Mouse (Mus musculus) embryonic stem cell, embryonic (primary cell): ENCODE results near the gene Atg4c.

Experiments used
- CTCF ChIA-PET, 4 experiments: fragments of 300-600 bp in 2 of 4; fragments of 350-600 bp in 2 of 4; sonication (Branson Sonifier 250); formaldehyde crosslinking; loops; one replicate each; lab custom pipeline; 2022; ENCODE audit warnings: inconsistent platforms in 2 of 4; lab: Charles Lee
- POLR2A ChIA-PET, 4 experiments: fragments of 300-600 bp in 2 of 4; fragments of 350-600 bp in 2 of 4; sonication (Branson Sonifier 250); formaldehyde crosslinking; loops; one replicate each; lab custom pipeline; 2022; ENCODE audit warnings: antibody characterized with exemption in 4 of 4, inconsistent platforms in 1 of 4; lab: Charles Lee

Atg4c gene

DNA sequence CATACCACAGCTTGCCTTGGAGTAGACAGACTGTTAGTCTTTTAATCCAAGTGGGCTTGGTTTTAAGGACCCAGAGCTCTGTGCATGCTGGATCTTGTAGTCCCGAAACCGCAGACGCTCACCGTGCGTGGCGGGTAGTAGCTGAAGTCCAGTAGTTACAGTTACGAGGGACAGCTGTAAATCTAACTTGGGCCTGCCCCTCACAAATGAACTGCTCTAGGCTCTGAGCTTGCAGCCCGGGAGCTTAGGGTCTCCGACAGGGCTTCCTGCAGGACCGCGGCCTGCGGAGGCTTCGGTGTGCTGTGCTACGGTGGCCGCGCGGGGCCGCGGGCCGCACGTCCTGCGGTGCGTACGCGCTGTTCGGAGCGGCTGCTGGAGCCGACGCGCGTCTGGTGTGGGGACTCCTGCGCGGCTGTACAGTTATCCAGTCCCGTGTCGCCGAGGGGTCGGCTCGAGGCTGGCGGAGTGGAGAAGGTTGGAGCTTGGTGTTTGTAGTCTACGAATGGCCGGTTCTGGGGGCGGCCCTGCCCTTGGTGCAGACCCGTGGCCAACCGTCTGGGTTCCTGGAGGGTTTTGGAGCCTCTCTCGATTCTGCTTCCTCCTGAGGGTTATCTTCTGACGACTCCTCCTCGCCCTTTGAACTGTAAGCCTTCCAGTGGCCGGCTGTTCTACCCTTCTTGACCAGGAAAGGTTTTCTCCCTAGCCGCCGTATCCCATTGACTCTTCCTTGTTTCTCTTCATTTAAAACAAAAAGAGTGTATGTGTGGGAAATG is at the start of gene Atg4c:
Gene Atg4c (plus strand): TSS at position 125 of the 773 bp plus-strand sequence.
- POLR2A ChIA-PET, result interaction anchor here (0.6 to 2.5 kb wide), 13 partner anchors 11 to 466 kb away, joined by 3 to 10 read pairs (median 4); partner anchors contain the start of gene Usp1 (in 1 of the 4)
- CTCF ChIA-PET, result interaction anchor here in 1 of 4 experiments (0.7 kb wide), 1 partner anchor 11 kb away, joined by 3 read pairs; no protein-coding TSS in a partner anchor

DNA sequence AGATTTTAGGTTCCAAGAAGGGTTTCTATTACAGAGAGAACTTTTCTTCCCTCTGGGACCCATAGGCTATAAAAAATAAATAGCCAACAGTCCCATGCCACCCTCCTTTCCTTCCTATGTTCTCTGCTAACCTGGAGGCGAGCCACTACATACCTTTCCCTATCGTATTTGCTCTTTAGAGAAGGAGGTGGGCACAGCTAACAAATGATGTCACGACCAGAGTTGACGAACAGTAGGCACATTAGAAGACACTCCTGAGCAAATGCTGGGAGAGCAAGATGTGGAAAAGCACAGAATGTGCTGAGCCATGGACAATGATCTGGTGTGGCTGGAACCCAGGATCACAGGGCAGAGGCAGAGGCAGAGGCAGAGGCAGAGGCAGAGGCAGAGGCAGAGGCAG is 42.3 kb upstream of the Atg4c start:
- ChIA-PET POLR2A (interaction anchor here in 1 of 4 experiments (1.1 to 1.2 kb wide), 2 partner anchors 11 to 18 kb away, joined by 3 to 4 read pairs; no protein-coding TSS in a partner anchor), CTCF (no interaction called here)

DNA sequence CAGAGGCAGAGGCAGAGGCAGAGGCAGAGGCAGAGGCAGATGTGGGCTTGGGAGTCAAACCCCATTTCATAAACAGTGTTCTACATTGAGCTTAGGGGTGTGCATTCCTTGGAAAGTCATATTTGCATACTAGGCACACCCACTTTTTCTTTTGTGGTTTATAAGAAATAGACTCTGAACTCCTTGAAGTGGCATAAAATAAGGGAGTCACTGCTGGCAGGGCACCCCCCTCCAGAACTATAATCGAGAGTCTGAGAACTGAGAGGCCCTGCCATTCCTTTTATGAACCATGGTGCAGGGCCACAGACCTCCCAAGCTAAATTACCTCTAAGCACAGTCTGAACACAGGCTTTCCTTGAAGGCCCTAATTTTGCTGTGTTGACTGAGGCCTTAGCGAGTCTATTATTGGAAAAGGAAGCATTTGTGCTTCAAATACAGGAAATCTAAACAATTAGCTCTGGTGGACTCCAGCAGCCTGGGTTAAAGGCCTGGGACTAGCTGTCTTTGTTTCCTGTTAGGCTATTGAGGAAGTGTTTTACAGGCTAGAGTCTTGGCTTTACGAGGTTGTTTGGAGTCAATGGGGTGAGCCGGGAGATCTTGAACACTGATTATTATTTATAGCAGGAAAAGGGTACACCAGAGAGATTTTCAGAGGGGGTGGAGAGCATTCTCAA is 41.7 kb upstream of the Atg4c start:
- CTCF ChIA-PET, result no interaction called here

DNA sequence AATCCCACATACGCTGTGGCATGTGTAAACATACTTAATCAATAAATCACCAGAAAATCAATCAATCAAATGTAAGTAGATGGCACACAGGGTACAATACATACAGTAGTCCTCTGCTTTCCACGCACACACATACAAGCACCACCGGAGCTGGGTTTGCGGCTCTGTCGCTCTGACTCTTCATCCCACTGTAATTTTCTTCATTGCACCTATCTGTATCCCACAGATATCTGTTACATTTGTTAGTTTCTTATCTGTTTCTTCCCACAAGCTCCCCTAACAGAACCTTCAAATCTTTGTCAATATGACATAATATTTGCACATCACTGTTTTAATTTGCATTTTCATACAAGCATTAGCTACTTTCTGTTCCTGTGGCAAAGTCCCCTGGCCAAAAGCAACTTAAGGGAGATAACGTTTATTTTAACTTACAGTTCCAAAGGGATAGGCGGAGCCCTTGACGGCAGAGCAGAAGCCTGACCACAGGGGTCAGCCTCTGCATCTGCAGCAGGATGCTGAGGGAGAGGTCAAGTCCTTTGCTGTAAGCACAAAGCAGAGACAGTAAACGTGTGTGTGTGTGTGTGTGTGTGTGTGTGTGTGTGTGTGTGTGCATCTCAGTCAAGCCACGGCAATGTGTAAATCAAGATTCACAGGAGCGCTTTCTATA is 37.0 kb upstream of the Atg4c start:
- ChIA-PET POLR2A (interaction anchor here in 2 of 4 experiments (0.6 to 1.2 kb wide), 2 partner anchors 19 to 234 kb away, joined by 3 read pairs; no protein-coding TSS in a partner anchor), CTCF (interaction anchor here in 1 of 4 experiments (0.5 kb wide), 1 partner anchor 189 kb away, joined by 5 read pairs; no protein-coding TSS in a partner anchor)

More for the DNA sequence above, 41.7 kb upstream of the Atg4c start:
- POLR2A ChIA-PET, result interaction anchor here in 1 of 4 experiments (1.1 to 1.2 kb wide), 2 partner anchors 10 to 18 kb away, joined by 3 to 4 read pairs; no protein-coding TSS in a partner anchor

DNA sequence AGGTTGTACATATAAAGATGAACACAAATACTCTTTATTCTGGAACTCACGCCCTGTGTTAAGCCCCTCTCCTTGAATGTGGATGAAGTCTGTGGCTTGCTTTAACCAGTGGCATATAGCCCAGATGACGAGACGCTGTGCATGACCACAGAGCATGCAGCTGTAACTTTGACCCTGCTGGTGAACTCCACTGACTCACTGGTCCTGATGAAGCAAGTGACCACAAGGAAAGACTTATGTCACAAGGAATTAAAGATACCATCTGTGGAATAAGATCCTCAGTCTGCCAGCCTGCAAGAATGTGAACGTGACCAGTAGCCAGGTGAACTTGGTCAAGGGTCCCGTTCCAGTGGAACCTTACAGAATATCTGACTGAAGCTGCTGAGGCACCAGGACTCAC is 35.2 kb upstream of the Atg4c start:
- CTCF ChIA-PET, result no interaction called here
- POLR2A ChIA-PET, result interaction anchor here in 1 of 4 experiments (1.3 kb wide), 1 partner anchor 10 kb away, joined by 3 read pairs; no protein-coding TSS in a partner anchor

DNA sequence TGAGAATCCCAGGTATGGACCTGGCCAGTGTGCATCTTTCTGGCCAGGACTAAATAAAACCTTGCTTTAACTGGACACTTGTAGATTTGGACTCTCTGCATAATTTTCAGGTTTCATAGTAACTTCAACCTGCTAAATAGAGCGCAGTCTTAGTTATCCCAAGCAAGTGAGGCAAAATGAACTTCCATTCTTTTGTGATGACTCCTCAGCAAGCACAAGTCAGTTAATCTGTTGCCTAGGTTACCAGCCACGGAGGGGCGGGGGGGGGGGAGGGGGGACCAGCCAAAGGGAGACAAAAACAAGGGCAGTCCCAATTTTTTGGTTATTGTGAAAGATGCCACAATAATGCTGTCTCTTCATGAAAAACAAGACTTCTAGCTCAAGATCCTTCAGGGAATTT is 33.3 kb upstream of the Atg4c start:
- POLR2A ChIA-PET, result no interaction called here
- CTCF ChIA-PET, result no interaction called here

DNA sequence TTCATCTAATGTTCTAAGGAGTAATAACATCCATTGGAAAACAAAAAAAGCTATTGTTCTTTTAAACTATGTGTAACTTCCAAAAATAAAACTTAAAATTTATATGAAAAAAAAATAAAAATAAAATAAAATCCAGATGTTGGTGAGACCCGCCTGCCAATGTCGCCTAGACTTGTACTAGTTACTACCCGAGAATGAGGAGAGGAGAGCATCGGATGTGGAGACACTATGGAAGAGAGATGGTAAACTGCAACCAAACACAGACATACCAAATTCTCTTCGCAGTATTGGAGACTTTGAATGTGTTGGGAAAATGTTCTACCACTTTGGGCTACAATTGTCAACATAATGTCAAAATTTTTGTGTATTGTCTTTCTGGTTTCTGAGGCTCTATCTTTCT is 32.8 kb upstream of the Atg4c start:
- CTCF ChIA-PET, result no interaction called here
- POLR2A ChIA-PET, result interaction anchor here in 2 of 4 experiments (0.8 to 1.6 kb wide), 5 partner anchors 11 to 238 kb away, joined by 3 to 7 read pairs (median 5); partner anchors contain the start of gene Atg4c (in 1 of the 2)

DNA sequence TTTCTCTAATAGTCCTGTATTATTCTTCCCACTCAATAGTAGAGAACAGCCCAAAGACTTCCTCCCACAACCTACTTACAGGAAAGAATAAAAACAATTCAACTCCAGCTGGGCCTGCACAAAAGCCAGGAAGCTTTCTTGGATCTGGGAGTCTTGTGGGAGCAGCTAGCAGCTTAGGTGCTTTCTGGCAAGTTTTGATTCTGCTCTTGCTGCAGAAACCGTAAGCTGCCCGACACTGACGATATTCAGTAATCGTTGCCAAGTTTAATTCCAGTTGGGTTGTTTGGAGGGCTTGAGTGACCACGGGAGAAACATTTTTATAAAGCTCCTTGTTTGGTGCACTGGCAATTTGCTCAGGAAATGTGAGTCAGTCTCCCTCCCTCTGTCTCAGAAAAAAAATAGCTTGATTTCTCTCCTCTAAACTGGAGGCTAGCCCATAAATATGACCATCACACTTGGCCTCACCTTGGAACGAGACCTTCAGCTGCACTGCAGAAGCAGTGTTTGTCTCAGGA is 32.2 kb upstream of the Atg4c start:
- CTCF ChIA-PET, result interaction anchor here in 2 of 4 experiments (0.6 to 1.1 kb wide), 3 partner anchors 11 to 223 kb away, joined by 3 to 4 read pairs (median 4); no protein-coding TSS in a partner anchor
- POLR2A ChIA-PET, result interaction anchor here in 2 of 4 experiments (0.8 to 1.6 kb wide), 9 partner anchors 10 to 614 kb away, joined by 3 to 7 read pairs (median 5); partner anchors contain the start of gene Atg4c (in 1 of the 2)

DNA sequence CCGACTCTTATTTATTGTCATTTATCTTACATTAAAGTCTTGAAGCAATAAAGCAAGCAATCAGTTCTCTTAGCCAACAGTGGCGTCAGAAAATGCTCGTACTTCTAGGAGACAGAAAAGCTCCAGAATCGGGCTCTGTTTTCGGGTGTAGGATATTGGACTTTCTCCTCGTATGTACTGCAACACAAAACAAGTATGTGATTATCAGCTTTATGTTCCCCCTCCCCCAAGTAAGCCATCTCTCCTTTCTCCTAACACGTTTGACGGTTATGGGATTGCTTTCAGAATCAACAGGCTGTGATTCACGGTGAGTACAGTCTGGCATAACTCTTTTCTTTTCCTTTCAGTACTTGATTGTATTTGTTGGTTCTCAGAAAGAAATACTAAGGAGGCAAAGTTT is 30.7 kb upstream of the Atg4c start:
- ChIA-PET POLR2A (no interaction called here), CTCF (no interaction called here)

DNA sequence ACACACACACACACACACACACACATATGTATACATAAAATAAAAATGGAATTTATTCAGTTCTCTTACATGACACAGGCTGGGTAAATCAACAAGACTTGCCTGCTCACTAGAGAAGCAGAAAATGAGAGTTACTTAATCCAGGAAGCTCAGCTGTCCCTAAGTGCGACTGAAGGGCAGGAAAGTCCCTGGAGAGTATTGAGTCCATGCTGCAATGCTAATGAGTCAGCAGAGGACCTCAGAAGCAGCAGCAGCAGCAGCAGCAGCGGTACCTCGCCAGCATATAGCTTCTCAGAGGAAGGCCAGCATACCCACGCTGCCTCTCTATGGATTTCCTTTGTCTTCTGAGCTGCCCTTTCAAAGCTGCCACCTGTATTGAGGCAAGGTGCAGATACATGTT is 30.2 kb upstream of the Atg4c start:
- POLR2A ChIA-PET, result no interaction called here
- CTCF ChIA-PET, result interaction anchor here in 2 of 4 experiments (0.5 kb wide), 2 partner anchors 437 to 440 kb away, joined by 4 to 12 read pairs; partner anchors contain the start of gene L1td1 (in 1 of the 2)

DNA sequence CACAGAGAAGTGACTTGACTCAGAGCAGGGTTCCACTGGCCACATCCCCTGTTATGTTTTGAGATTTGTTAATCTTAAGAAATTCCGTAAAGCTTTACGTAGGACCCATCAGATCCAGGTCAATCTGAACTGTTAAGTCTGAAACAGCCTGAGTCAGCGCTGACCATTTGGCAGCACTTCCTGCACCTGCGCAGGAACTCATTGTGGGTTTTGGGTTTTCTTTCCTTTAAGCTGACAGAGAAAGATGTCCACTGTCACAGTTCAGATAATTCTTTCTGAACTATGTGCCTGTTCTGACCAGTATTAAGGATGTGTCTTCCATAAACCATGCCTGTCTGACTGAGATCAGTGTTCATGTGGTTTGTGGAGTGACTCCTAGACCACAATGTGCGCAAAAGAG is 24.9 kb upstream of the Atg4c start:
- ChIA-PET POLR2A (no interaction called here), CTCF (no interaction called here)

DNA sequence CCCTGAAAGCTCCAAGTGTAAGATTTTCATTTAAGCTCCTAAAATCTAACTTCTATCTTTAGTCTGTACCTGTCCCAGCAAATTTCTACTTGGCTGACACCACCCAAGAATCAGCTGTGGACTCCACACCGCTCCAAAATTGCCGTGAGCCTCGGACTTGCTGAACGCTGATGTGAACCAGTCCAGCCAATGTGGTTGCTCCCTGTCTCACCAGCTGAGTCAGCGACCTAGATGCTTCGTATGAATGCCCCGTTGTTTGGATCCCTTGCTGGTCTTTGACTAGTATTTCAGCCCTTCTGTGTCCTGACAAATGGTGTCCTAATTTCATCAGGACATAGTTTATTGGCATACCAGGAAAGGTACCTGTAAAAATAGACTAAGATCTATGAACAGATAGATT is 19.5 kb upstream of the Atg4c start:
- ChIA-PET CTCF (interaction anchor here in 3 of 4 experiments (0.6 to 0.9 kb wide), 3 partner anchors 8 to 452 kb away, joined by 3 to 7 read pairs (median 3); no protein-coding TSS in a partner anchor), POLR2A (no interaction called here)

DNA sequence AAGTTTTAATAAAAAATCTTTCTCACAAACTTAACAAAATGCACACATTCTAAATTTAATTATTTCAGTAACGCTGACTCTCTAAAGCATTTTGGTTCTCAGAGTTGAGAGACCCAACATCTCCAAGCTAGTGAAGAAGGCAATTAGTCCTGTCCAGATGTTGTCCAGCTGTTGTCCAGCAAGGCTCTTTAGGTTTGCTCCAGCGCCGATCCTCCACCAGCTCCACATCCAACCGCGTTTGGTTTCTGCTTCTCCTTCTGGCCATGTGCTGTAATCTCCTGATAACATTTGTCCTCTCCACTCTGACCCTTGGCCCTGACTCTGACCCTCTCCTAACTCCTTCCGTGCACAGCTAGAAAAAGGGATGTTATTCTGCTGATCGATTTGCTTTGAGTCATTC is 16.9 kb upstream of the Atg4c start:
- ChIA-PET POLR2A (no interaction called here), CTCF (no interaction called here)

DNA sequence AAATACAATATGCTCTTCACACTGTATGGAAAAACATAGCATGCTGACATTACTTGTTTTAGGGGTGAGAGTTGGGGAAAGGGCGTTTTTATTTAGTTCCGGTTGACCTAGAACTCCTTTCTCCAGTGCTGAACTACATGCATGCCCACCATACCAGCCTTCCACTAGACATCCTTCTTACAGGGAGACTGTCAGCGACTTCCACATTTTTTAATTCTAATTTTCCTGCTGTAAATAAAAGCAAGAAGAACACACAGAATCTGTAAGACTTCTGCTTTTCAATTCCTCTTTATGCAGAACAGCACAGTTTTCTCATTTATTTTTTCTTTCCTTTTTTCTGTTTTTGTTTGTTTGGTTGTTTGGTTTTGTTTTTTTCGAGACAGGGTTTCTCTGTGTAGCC is 16.5 kb upstream of the Atg4c start:
- POLR2A ChIA-PET, result no interaction called here
- CTCF ChIA-PET, result no interaction called here

DNA sequence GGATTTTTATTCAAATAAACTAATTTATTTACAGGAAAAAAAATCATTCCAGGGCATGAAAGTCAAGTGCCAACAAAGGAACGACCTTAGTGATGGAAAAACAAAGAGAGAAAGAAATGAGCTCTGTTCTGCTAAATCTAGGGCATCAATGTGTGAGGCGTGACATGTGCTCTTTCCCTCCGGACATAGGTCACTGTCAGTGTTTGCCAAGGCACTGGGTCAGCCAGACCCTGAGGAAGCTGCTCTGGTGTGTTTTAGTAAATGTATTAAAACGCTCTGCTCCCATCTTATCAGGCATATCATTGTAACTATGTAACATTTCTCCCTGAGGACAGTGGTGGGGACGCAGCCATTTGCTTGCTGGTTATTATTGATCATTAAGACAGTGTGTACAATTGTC is 14.9 kb upstream of the Atg4c start:
- ChIA-PET POLR2A (interaction anchor here in 3 of 4 experiments (0.7 to 1.9 kb wide), 5 partner anchors 11 to 489 kb away, joined by 3 to 6 read pairs (median 3); partner anchors contain the start of gene Atg4c (in 2 of the 3)), CTCF (interaction anchor here in 1 of 4 experiments (0.7 kb wide), 1 partner anchor 63 kb away, joined by 3 read pairs; no protein-coding TSS in a partner anchor)

DNA sequence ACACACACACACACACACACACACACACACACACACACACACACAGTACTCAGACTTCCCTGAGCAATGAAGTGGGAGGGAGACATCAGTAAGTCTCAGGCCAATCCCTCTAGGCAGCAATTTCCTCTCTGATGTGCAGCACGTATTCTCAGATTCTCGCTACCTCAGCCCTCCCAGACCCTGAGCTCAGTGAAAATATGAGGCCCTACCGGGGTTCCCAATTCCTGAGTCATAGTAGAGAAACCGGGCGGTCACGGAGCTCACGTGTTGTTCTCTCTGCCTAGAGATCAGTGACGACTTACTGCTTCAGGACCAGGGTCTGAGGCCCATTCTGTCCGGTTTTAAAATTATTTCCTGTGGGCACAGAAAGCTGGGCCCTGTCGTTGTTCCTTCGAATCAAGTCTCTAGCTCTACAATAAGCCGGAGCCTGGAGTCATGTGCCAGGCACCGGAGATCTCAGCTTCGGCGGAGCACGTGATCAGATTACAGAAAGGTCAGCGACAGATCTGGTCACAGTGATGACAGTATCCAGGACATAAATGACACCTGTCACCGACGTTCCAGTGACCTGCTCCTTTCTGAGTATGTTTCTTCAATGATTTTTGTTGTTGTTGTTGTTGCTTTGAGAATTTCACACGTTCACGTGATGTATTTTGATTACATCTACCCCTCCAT is 14.2 kb upstream of the Atg4c start:
- CTCF ChIA-PET, result interaction anchor here in 3 of 4 experiments (0.7 to 0.9 kb wide), 5 partner anchors 33 to 454 kb away, joined by 3 to 6 read pairs (median 3); partner anchors contain the start of gene Usp1 (in 1 of the 3)
- POLR2A ChIA-PET, result interaction anchor here in 3 of 4 experiments (0.8 to 2.3 kb wide), 9 partner anchors 8 to 445 kb away, joined by 3 to 6 read pairs (median 3); partner anchors contain the start of gene Atg4c (in 3 of the 3)

DNA sequence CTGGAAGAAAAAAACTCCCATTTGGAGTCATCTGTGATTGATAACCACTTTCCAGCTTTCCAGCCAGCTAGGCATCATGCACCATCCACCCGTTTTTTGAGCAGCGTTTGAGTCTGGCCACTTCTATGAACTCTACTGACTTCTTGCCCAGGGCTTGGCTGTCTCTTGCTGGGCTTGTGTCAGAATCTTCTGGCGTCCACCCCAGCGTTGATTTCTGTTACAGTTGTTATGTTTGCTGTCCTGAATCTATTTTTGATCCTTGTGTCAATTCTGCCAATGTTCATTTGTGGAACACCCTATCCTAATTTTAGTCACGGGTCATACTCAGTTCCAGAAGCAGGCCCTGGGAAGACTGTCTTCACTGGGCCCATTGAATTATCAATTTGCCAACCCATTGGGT is 12.8 kb upstream of the Atg4c start:
- ChIA-PET POLR2A (interaction anchor here in 2 of 4 experiments (0.6 to 2.3 kb wide), 6 partner anchors 9 to 258 kb away, joined by 3 to 5 read pairs (median 3); partner anchors contain the start of gene Usp1 (in 1 of the 2)), CTCF (interaction anchor here in 1 of 4 experiments (0.6 to 1.5 kb wide), 4 partner anchors 10 to 456 kb away, joined by 3 read pairs; no protein-coding TSS in a partner anchor)
